Mouse (Mus musculus) ES-E14 (cell line): ENCODE data around the gene Mccc1.

Experiments used
- CHD2 ChIP-seq: IDR thresholded peaks from 2 replicates; pipeline ENCODE4 v1.6.1; 2014; ENCODE audit warnings: mild to moderate bottlenecking, low read depth, low read length, inconsistent platforms
- HCFC1 ChIP-seq: IDR thresholded peaks from 2 replicates; pipeline ENCODE4 v1.6.1; 2012; ENCODE audit warnings: low read length, inconsistent platforms, borderline replicate concordance; ENCODE audit not compliant: insufficient read depth
- MAFK ChIP-seq: IDR thresholded peaks from 2 replicates; pipeline ENCODE4 v1.6.1; 2014; ENCODE audit warnings: mild to moderate bottlenecking, low read depth, low read length, inconsistent platforms; ENCODE audit not compliant: insufficient read depth
- ZC3H11A ChIP-seq: IDR thresholded peaks from 2 replicates; pipeline ENCODE4 v1.6.1; 2012; ENCODE audit warnings: low read depth, mild to moderate bottlenecking, inconsistent platforms, low read length, borderline replicate concordance
- ZNF384 ChIP-seq: IDR thresholded peaks from 2 replicates; pipeline ENCODE4 v1.6.1; 2012; ENCODE audit warnings: low read depth, low read length, inconsistent platforms

- TF ChIP-seq MAFK (no peak), CHD2 (no peak), ZNF384 (no peak), HCFC1 (no peak), ZC3H11A (no peak)
These were observed 36.6 kb downstream of the Mccc1 start for GRCm38 (mm10) chr3:35963921-35964320.
